Mouse (Mus musculus): ENCODE measurements around the gene Rce1. TPM values are rescaled to one million over a fixed set of nuclear protein-coding genes. Genes with fewer than 3 reads are reported as not detected.

The Rce1 gene
- total and polyA plus RNA-seq, 3 experiments, result 7.1 to 35.7 (median 8.7) TPM

- Histone ChIP-seq H3K4me1 (ENCODE audit: control insufficient read depth, insufficient read depth, low read length) (no peaks in the 10 kb centered on the region), H3K4me3 (no peak overlapping the region), H3K36me3 (ENCODE audit: control insufficient read depth, insufficient read depth, low read length) (no peaks in the 10 kb centered on the region), H3K79me2 (replicated peaks; ENCODE audit: control insufficient read depth, insufficient read depth, low read length) (no peaks in the 10 kb centered on the region), H3K27ac (no peak overlapping the region), H3K27me3 (ENCODE audit: control insufficient read depth, insufficient read depth, low read length) (no peaks in the 10 kb centered on the region), H3K9ac (ENCODE audit: low read depth, low read length) (no peak overlapping the region)
- 44% methylated on average over 10 of the region's 10 CpGs for WGBS
- no peak for DNase-seq
- TF ChIP-seq CTCF (IDR thresholded peaks at IDR 0.05) (0 out of 2 replicates have a peak, but pooled peaks have one; percentile 9), EP300 (IDR thresholded peaks at IDR 0.05; ENCODE audit: insufficient read depth, low read depth, low read length) (no peak), POLR2A (IDR thresholded peaks at IDR 0.05; ENCODE audit: insufficient read depth, low read depth, low read length) (no peak)
- intact Hi-C loops (cut with DNase I), result no loop called here
Measured at GRCm38 (mm10) chr19:4644271-4644670, 18.8 kb upstream of the Rce1 start.

- Histone ChIP-seq H3K4me3 (no peak overlapping the region), H3K9ac (ENCODE audit: low read depth, low read length) (no peak overlapping the region), H3K79me2 (replicated peaks; ENCODE audit: control insufficient read depth, insufficient read depth, low read length) (no peaks in the 10 kb centered on the region), H3K4me1 (ENCODE audit: control insufficient read depth, insufficient read depth, low read length) (no peaks in the 10 kb centered on the region), H3K27me3 (ENCODE audit: control insufficient read depth, insufficient read depth, low read length) (peaks cover 2% of the 10 kb centered on the region; the same call in 1 of the 2 replicates), H3K36me3 (ENCODE audit: control insufficient read depth, insufficient read depth, low read length) (no peaks in the 10 kb centered on the region), H3K27ac (no peak overlapping the region)
- WGBS, result 60% methylated on average over 4 of the region's 4 CpGs
- no peak for DNase-seq
- no peak for TF ChIP-seq POLR2A (IDR thresholded peaks at IDR 0.05; ENCODE audit: insufficient read depth, low read depth, low read length)
- TF ChIP-seq EP300 (IDR thresholded peaks at IDR 0.05; ENCODE audit: insufficient read depth, low read depth, low read length), result no peak
- TF ChIP-seq CTCF (IDR thresholded peaks at IDR 0.05), result no peak
- intact Hi-C loops (cut with DNase I), result no loop called here
Measured at GRCm38 (mm10) chr19:4635986-4636385, 10.5 kb upstream of the Rce1 start.

GRCm38 (mm10) chr19:4628819-4629218, 3.4 kb upstream of the Rce1 start:
- H3K27me3 ChIP-seq (ENCODE audit: control insufficient read depth, insufficient read depth, low read length), result 0 out of 2 replicates have a peak, but pooled peaks cover under 1% of the 10 kb centered on the region
- peaks cover 4% of the 10 kb centered on the region for H3K4me1 ChIP-seq (ENCODE audit: control insufficient read depth, insufficient read depth, low read length)
- H3K27ac ChIP-seq, result no peak overlapping the region
- H3K9ac ChIP-seq (ENCODE audit: low read depth, low read length), result no peak overlapping the region
- no peak overlapping the region for H3K4me3 ChIP-seq
- DNase-seq, result peak in 1 of 2 experiments; percentile 67
- no peaks in the 10 kb centered on the region; the same call in 1 of the 2 replicates for H3K79me2 ChIP-seq (replicated peaks; ENCODE audit: control insufficient read depth, insufficient read depth, low read length)
- 0% methylated on average over 1 of the region's 1 CpGs for WGBS
- 0 out of 2 replicates have a peak, but pooled peaks have one; percentile 47 for TF ChIP-seq EP300 (IDR thresholded peaks at IDR 0.05; ENCODE audit: insufficient read depth, low read depth, low read length)
- peak; percentile 88 for TF ChIP-seq CTCF (IDR thresholded peaks at IDR 0.05)
- no peak for TF ChIP-seq POLR2A (IDR thresholded peaks at IDR 0.05; ENCODE audit: insufficient read depth, low read depth, low read length)
- intact Hi-C loops (cut with DNase I), result loop anchor here (1.0 to 10.0 kb wide), 4 partner anchors 114 to 333 kb away; partner anchors contain the start of genes 2010003K11Rik, Ctsf and Mrpl11
- H3K36me3 ChIP-seq (ENCODE audit: control insufficient read depth, insufficient read depth, low read length), result no peaks in the 10 kb centered on the region

GRCm38 (mm10) chr19:4625829-4626535, 541 bp upstream of the Rce1 start:
- no peaks in the 10 kb centered on the region for H3K27me3 ChIP-seq (ENCODE audit: control insufficient read depth, insufficient read depth, low read length)
- no peaks in the 10 kb centered on the region; the same call in 1 of the 2 replicates for H3K79me2 ChIP-seq (replicated peaks; ENCODE audit: control insufficient read depth, insufficient read depth, low read length)
- no peaks in the 10 kb centered on the region for H3K36me3 ChIP-seq (ENCODE audit: control insufficient read depth, insufficient read depth, low read length)
- peak overlapping the region; percentile 97 for H3K4me3 ChIP-seq
- no peak for DNase-seq
- 1% methylated on average over 35 of the region's 35 CpGs for WGBS
- H3K27ac ChIP-seq, result peak overlapping the region; percentile 94
- H3K9ac ChIP-seq (ENCODE audit: low read depth, low read length), result peak overlapping the region; percentile 99
- TF ChIP-seq CTCF (IDR thresholded peaks at IDR 0.05), result no peak
- no peak for TF ChIP-seq POLR2A (IDR thresholded peaks at IDR 0.05; ENCODE audit: insufficient read depth, low read depth, low read length)
- no peak for TF ChIP-seq EP300 (IDR thresholded peaks at IDR 0.05; ENCODE audit: insufficient read depth, low read depth, low read length)
- intact Hi-C loops (cut with DNase I), result loop anchor here (5.0 to 10.0 kb wide), 3 partner anchors 129 to 336 kb away; partner anchors contain the start of genes 2010003K11Rik, Ctsf and Mrpl11
- H3K4me1 ChIP-seq (ENCODE audit: control insufficient read depth, insufficient read depth, low read length), result peaks cover 4% of the 10 kb centered on the region

- 28% methylated on average over 4 of the region's 4 CpGs for WGBS
- Histone ChIP-seq H3K4me3 (peak overlapping the region; percentile 97), H3K36me3 (ENCODE audit: control insufficient read depth, insufficient read depth, low read length) (no peaks in the 10 kb centered on the region), H3K79me2 (replicated peaks; ENCODE audit: control insufficient read depth, insufficient read depth, low read length) (no peaks in the 10 kb centered on the region; the same call in 1 of the 2 replicates), H3K27me3 (ENCODE audit: control insufficient read depth, insufficient read depth, low read length) (no peaks in the 10 kb centered on the region), H3K4me1 (ENCODE audit: control insufficient read depth, insufficient read depth, low read length) (peaks cover 4% of the 10 kb centered on the region), H3K27ac (peak overlapping the region; percentile 94), H3K9ac (ENCODE audit: low read depth, low read length) (peak overlapping the region; percentile 90)
- intact Hi-C loops (cut with DNase I), result loop anchor here (5.0 to 10.0 kb wide), 3 partner anchors 127 to 338 kb away; partner anchors contain the start of genes 2010003K11Rik, Ctsf and Mrpl11
- DNase-seq, result no peak
- TF ChIP-seq CTCF (IDR thresholded peaks at IDR 0.05), result no peak
Measured at GRCm38 (mm10) chr19:4624406-4625178, 849 bp downstream of the Rce1 start.
